Mouse (Mus musculus) cerebellum, adult 11-12 months (tissue): ENCODE measurements around the gene Tfdp2.

Experiments used
- DNase-seq: peaks from one replicate; pipeline ENCODE4 v3.0.0; 2022

The Tfdp2 gene

DNA sequence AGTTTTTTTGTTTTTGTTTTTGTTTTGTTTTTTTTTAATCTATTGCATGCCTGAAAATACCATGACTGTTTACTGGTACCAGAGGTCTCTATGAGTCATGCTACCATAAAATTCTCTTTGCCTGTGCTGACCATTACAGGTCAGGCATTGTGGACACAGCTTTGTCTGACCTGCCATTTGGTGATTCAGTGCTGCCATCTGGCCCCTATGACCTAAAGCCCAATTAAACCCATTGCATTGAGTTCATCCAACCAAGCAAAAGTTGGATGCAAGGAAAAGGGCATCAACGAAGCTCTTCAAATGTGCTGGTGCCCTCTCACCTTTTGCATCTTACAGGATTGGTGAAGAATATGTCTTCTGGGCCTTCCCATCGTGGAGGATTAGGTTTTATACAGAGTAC, 39.4 kb downstream of the Tfdp2 start:
- DNase-seq = peak; percentile 11

- no peak for DNase-seq
These were observed 41.3 kb downstream of the Tfdp2 start for GRCm38 (mm10) chr9:96237391-96237790.

DNA sequence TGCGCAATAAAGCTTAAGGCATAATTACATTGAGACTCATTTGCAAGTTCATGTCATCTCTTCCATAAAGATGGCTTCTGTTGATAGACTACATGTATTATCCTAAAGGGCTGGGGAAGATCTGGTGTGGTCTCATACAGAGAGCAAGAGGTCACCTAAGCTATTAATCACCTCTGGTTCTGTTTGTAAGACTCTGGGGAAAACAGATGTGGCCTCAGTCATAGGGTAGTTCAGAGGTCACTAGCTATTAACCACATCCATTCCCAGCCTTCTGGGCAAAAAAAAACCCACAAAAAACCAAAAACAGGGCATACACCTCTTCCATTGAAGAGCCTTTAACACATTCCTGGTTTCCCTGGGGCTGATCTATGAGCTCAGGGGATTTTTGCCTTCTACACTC, 42.2 kb downstream of the Tfdp2 start:
- no peak for DNase-seq

- DNase-seq = no peak
These were observed 45.3 kb downstream of the Tfdp2 start for GRCm38 (mm10) chr9:96241134-96242097.

DNA sequence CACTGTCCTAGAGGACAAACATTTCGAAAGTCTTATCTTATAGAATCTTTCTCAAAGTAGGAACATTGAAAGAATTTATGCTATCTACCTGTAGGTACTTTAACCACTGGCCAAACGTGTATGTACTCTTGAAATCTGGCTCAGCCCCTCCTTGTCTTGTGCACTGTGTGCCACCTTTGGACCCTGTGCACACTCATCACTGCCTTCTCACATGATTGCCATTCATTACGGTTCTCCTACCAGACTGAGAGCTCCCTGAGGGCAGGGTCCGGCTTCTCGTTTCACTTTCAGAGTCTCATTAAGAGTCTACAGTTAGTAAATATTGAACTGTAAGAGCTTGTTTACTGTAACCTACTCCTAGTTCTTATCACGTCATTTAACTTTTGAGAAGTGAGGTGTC, 47.8 kb downstream of the Tfdp2 start:
- DNase-seq = no peak

DNA sequence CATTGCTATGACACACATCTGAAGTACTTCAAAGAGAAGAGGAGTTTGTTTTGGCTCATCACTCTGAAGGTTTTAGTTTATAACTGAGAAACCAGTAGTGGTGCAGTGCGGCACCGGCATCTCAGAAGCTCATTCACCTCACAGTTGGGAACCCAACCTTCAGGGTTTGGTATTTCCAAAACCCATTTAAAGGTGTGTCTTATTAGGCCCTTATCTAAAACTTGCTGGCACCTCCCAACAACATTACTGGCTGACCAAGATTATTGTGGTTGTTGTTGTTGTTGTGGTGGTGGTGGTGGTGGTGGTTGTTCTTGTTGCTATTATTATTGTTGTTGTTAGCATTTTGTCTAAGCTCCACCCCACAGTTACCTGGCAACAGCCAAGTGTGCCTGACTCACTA, 58.7 kb downstream of the Tfdp2 start:
- no peak for DNase-seq

GRCm38 (mm10) chr9:96258478-96258877, 62.4 kb downstream of the Tfdp2 start:
- no peak for DNase-seq

GRCm38 (mm10) chr9:96259017-96259512, 63.0 kb downstream of the Tfdp2 start:
- no peak for DNase-seq

DNA sequence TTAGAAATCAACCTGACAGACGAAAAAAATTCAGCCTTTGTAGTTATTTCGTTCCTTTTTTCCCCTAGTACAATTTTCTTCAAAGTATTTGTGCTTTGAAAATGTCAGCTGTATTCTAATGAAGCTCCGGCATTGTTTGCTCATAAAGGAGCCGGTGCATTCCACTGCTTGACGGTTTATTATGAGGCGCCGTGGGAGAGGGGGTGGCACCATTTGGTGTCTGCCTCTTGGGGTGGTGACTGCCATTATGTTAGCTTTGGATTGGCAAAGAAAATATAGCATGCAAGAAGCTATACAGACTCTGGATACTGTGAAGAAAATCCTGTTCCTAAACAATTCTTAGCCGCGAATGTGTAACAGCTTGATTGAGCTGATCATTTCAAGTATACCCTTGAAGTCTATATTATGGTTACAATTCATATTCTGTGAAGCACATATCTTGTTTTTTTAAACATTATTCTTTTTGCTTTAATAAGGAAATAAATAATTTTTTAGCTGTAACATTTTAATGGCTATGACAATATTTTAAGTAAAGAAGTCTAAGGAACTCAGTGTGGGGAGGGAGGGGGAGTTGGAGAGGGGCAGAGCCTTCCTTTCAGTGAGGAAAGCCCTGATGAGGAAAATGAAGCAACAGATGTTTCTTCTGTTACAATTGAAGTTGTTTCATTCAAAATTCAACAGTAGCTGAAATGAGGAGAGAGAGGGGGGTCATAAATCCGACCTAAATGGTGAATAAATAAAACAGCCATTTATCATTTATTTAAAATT, 63.9 kb downstream of the Tfdp2 start:
- peak; percentile 12 for DNase-seq

DNA sequence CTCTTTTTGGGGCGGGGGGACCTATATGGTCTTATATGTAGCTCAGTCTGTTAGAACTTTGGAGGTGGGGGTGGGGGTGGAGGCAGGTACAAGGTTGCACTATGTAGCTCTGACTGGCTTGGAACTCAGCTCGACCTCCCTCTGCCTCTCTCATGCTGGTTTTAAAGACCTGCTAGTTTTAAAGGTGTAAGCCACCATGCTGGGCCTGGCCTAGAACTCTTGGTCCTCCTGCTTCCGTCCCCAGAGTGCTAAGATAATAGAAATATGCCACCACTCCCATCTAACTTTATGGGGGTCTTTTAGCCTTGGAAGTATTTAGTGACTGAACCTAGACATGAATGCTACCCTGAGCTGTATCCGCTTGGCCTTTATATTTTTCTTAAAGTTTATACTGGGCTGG, 65.0 kb downstream of the Tfdp2 start:
- no peak for DNase-seq

GRCm38 (mm10) chr9:96261980-96262379, 65.9 kb downstream of the Tfdp2 start:
- no peak for DNase-seq

DNA sequence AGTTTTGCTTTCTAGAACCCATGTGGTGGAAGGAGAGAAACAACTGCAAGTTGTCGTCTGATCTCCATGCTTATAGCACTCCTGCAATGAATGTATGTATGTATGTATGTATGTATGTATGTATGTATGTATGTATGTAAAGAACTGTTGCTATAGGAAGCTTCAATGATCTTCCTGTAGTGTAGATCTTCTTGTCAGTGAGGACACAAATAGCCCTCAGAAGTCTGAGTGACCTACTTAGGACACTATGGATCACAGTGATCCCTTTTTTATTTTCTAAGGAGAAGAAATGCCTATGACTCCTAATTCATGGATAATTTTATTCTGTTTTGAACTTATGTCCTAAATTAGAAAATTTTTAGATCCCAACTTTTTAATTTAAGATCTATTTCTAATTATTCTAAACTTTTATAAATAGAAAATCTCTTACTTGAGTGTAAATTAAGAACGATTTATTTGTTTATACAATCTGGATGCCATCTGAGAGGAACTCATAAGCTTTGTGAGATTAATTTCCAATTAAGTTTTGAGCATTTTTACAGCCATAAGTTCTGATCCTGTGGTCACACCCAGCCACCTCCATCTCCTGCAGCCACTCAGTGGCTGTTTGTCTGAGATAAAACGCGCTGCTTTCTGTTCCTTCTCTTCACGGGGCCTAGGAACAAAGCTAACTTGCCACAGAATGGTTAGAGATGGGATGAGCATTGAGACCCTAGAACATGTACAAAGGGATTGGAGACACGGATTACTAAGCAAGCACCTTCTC, 70.9 kb downstream of the Tfdp2 start:
- DNase-seq = no peak

DNA sequence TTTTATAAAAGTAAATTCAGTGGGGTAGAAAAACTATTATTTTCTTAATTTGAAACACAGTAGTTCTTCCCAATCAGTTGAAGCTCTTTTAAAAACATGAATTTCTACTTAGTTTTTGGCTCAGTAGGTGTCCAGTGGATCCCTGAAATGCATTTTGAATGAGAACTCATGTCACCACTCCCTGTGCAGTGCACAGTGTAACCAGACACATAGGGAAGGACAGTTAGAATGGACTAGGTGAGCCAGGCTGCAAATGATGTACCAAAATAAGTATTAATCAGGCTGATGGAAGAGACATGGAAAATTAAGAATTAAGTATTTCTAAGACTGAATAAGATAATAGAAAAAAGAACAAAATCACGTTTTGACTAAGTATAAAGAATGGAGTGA, 71.5 kb downstream of the Tfdp2 start:
- DNase-seq = no peak

- peak; percentile 9 for DNase-seq
These were observed 73.7 kb downstream of the Tfdp2 start for GRCm38 (mm10) chr9:96269726-96270125.

GRCm38 (mm10) chr9:96275543-96275942, 79.5 kb downstream of the Tfdp2 start:
- no peak for DNase-seq

- no peak for DNase-seq
These were observed 85.4 kb downstream of the Tfdp2 start for GRCm38 (mm10) chr9:96281497-96281896.

DNA sequence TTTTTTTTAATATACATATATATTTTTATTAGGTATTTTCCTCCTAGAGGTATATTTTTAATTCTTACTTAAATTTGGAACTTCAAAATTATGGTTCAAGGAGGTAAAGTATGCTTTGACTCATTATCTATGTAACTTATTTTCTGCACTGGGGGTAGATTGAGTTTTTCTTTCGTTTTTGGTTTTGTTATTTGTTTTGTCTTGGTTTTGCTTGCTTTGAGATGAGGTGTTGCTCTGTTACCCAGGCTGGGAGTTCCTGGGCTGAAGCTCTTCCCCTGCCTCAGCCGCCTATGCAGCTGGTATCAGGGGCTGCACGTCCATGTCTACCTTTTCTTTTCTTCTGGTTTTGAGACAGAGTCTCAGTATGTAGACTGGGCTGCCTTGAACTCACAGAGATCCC, 86.0 kb downstream of the Tfdp2 start:
- DNase-seq = no peak

DNA sequence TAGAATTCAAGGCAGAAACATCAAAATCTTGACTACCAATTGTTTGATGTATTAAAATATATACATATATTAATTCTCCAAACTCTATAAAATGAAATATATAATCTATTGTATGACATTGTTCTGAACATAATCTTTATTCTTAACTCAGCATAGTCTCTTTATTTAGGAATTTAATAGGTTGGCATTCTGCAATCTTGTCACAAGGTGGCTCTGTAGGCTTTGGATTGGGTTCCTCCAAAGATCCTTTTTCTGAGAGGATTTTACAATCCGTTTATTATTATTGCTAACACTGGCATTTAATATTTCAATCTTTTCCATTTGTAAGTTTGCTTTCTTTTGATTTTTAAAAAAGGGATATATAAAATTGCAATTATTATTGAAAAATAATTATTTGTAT, 88.8 kb downstream of the Tfdp2 start:
- DNase-seq = no peak

GRCm38 (mm10) chr9:96292144-96292543, 96.1 kb downstream of the Tfdp2 start:
- no peak for DNase-seq

GRCm38 (mm10) chr9:96299324-96300008, 103.4 kb downstream of the Tfdp2 start:
- no peak for DNase-seq

DNA sequence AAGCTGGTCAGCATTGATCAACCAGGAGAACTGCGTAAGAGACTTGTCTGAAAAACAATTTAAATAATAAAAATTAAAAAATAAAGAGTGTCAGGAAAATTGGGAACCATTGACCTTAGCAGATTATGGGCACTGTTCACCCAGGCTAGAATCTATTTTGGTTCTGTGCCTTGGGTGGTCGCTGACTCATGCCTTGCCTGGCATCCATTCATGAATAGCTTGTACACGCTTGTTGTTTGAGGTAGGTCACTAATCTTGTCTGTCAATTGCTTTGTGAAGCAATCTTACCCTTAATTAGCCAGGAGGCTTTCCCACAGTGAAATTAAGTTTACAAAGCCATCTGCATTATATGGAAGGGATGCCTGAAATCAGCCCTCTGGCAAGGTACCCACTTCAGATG, 112.7 kb downstream of the Tfdp2 start:
- DNase-seq = no peak

- no peak for DNase-seq
These were observed 116.0 kb downstream of the Tfdp2 start for GRCm38 (mm10) chr9:96312074-96312473.
